Mouse (Mus musculus): ENCODE results near the gene Rfwd3.
A peak's percentile ranks its signal among the peaks of the same experiment; 100 is the strongest.
"Not testable (repeated sequence)": the region's sequence is repeated elsewhere in the genome, so short reads cannot be mapped to it uniquely, and the experiment has no call there.

Rfwd3 gene

GRCm38 (mm10) chr8:111285603-111286002 lies 14.4 kb downstream of the Rfwd3 start:
- no peak for DNase-seq (ENCODE audit: low spot score in 2 of 2)

GRCm38 (mm10) chr8:111282093-111282492 lies 17.9 kb downstream of the Rfwd3 start:
- no peak for DNase-seq (ENCODE audit: low spot score in 2 of 2)

- DNase-seq (ENCODE audit: low spot score in 2 of 2): no peak
These were observed 31.7 kb downstream of the Rfwd3 start for GRCm38 (mm10) chr8:111268277-111268676.

GRCm38 (mm10) chr8:111266161-111266560 lies 33.9 kb downstream of the Rfwd3 start:
- not testable (repeated sequence) for DNase-seq (ENCODE audit: low spot score in 2 of 2)

- no peak for DNase-seq (ENCODE audit: low spot score in 2 of 2)
These were observed 35.3 kb downstream of the Rfwd3 start for GRCm38 (mm10) chr8:111264693-111265220.

GRCm38 (mm10) chr8:111261981-111262381 lies 38.0 kb downstream of the Rfwd3 start:
- no peak for DNase-seq (ENCODE audit: low spot score in 2 of 2)

- no peak for DNase-seq (ENCODE audit: low spot score in 2 of 2)
These were observed 39.8 kb downstream of the Rfwd3 start for GRCm38 (mm10) chr8:111260251-111260650.

- no peak for DNase-seq (ENCODE audit: low spot score in 2 of 2)
These were observed 40.6 kb downstream of the Rfwd3 start for GRCm38 (mm10) chr8:111259408-111259741.

GRCm38 (mm10) chr8:111258631-111259407 lies 41.2 kb downstream of the Rfwd3 start, which contains the start of gene Glg1:
Gene Glg1, minus strand, starts transcription at chr8:111259216.
- peak; percentile 77 to 86 for DNase-seq (ENCODE audit: low spot score in 2 of 2)

- DNase-seq (ENCODE audit: low spot score in 2 of 2): no peak
These were observed 41.9 kb downstream of the Rfwd3 start for GRCm38 (mm10) chr8:111258010-111258630.

GRCm38 (mm10) chr8:111252487-111253112 lies 47.4 kb downstream of the Rfwd3 start:
- no peak for DNase-seq (ENCODE audit: low spot score in 2 of 2)

GRCm38 (mm10) chr8:111250111-111250510 lies 49.9 kb downstream of the Rfwd3 start:
- no peak for DNase-seq (ENCODE audit: low spot score in 2 of 2)

- no peak for DNase-seq (ENCODE audit: low spot score in 2 of 2)
These were observed 51.9 kb downstream of the Rfwd3 start for GRCm38 (mm10) chr8:111248136-111248535.

- DNase-seq (ENCODE audit: low spot score in 2 of 2): not testable (repeated sequence)
These were observed 53.2 kb downstream of the Rfwd3 start for GRCm38 (mm10) chr8:111246864-111247263.

GRCm38 (mm10) chr8:111246287-111246830 lies 53.7 kb downstream of the Rfwd3 start:
- DNase-seq (ENCODE audit: low spot score in 2 of 2): no peak

GRCm38 (mm10) chr8:111237301-111237700 lies 62.7 kb downstream of the Rfwd3 start:
- DNase-seq (ENCODE audit: low spot score in 2 of 2): no peak

- DNase-seq (ENCODE audit: low spot score in 2 of 2): no peak
These were observed 66.3 kb downstream of the Rfwd3 start for GRCm38 (mm10) chr8:111233730-111234129.

- peak in 1 of 2 experiments; percentile 15 for DNase-seq (ENCODE audit: low spot score in 2 of 2)
These were observed 75.9 kb downstream of the Rfwd3 start for GRCm38 (mm10) chr8:111224153-111224552.

Data from frontal cortex, postnatal 14 days (tissue).